ENCODE assay signal across 7 mouse cellular contexts in the genomic region with DNA sequence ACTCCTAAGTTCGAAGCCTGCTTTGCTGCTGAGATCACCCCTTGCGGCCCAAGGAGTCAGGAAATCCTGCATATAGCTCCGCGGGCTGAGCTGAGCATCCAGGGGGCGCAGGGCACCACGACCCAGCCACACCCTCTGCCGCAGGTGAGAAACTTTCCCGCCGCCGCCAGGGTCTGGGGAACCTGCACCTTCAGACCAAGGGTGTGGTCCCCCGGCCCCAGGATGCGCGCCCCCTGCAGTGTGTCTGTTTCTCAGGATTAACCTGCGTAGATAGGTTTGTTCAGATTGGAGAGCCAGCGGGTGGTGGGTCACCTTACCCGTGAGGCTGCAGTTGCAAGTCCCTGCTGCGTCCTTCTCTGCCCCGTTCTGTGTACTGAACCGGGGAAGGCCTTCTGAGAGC. TPM values are rescaled to one million over a fixed set of nuclear protein-coding genes. Genes with fewer than 3 reads are reported as not detected.
DNase-seq lines count a peak whose midpoint lies in the region; ATAC-seq and TF ChIP-seq lines count a peak whose summit lies in the region.

No protein-coding gene starts in this region.

- peak overlapping the region; percentile 47 for H3K4me2 ChIP-seq in lung, postnatal 0 days (replicated peaks; ENCODE audit: low read depth, low read length)
- H3K4me2 ChIP-seq in forebrain, embryonic 13.5 days: peak overlapping the region; percentile 71
- peak overlapping the region; percentile 89 for H3K4me2 ChIP-seq in neural tube, embryonic 15.5 days

- H3K4me3 ChIP-seq in lung, postnatal 0 days (ENCODE audit: low read depth, low read length): peak overlapping the region; percentile 17
- peak overlapping the region; percentile 40 for H3K4me3 ChIP-seq in forebrain, embryonic 13.5 days
- peak overlapping the region; percentile 46 for H3K4me3 ChIP-seq in neural tube, embryonic 15.5 days (replicated peaks)

- 0 out of 2 replicates have a peak, but pooled peaks cover 12% of the 10 kb centered on the region for H3K27me3 ChIP-seq in lung, postnatal 0 days (replicated peaks; ENCODE audit: insufficient read depth, low read length)
- peaks cover 34% of the 10 kb centered on the region for H3K27me3 ChIP-seq in forebrain, embryonic 13.5 days
- H3K27me3 ChIP-seq in neural tube, embryonic 15.5 days (replicated peaks): peaks cover 29% of the 10 kb centered on the region

- no peak for TF ChIP-seq CTCF in lung, postnatal 0 days (IDR thresholded peaks at IDR 0.05)

- no peak overlapping the region for H3K27ac ChIP-seq in lung, postnatal 0 days (ENCODE audit: low read length)
- no peak overlapping the region for H3K27ac ChIP-seq in forebrain, embryonic 13.5 days
- H3K27ac ChIP-seq in neural tube, embryonic 15.5 days (replicated peaks): no peak overlapping the region

- ATAC-seq in lung, postnatal 0 days: no peak
- ATAC-seq in forebrain, embryonic 13.5 days: peak; percentile 44
- ATAC-seq in neural tube, embryonic 15.5 days (ENCODE audit: low FRiP score): peak; percentile 67

- H3K36me3 ChIP-seq in lung, postnatal 0 days (ENCODE audit: insufficient read depth, low read length): no peaks in the 10 kb centered on the region
- H3K36me3 ChIP-seq in forebrain, embryonic 13.5 days (ENCODE audit: poor library complexity, severe bottlenecking): no peaks in the 10 kb centered on the region
- no peaks in the 10 kb centered on the region for H3K36me3 ChIP-seq in neural tube, embryonic 15.5 days

- H3K9ac ChIP-seq in lung, postnatal 0 days (replicated peaks; ENCODE audit: low read depth): no peak overlapping the region
- H3K9ac ChIP-seq in forebrain, embryonic 13.5 days: peak overlapping the region; percentile 43
- H3K9ac ChIP-seq in neural tube, embryonic 15.5 days (replicated peaks): peak overlapping the region; percentile 40

- TF ChIP-seq EP300 in lung, postnatal 0 days (IDR thresholded peaks at IDR 0.05): no peak

- 6% methylated on average over 17 of the region's 19 CpGs for WGBS in lung, postnatal 0 days
- under 1% methylated on average over 19 of the region's 19 CpGs for WGBS in forebrain, embryonic 13.5 days
- 1% methylated on average over 19 of the region's 19 CpGs for WGBS in neural tube, embryonic 15.5 days

- no peak for DNase-seq in lung, postnatal 0 days (ENCODE audit: low spot score)
- no peak for DNase-seq in lung, postnatal 36 days
- peak; percentile 25 for DNase-seq in cerebellum, adult 9-11 months
- DNase-seq in kidney, postnatal 4 days: peak; percentile 13 to 29
- DNase-seq in layer of hippocampus, adult 9-11 months: no peak

- H3K4me1 ChIP-seq in lung, postnatal 0 days (ENCODE audit: insufficient read depth, low read depth, low read length): no peaks in the 10 kb centered on the region; the same call in 1 of the 2 replicates
- H3K4me1 ChIP-seq in forebrain, embryonic 13.5 days: peaks cover 12% of the 10 kb centered on the region
- H3K4me1 ChIP-seq in neural tube, embryonic 15.5 days: peaks cover 21% of the 10 kb centered on the region

- H3K9me3 ChIP-seq in lung, postnatal 0 days (ENCODE audit: low read length): no peaks in the 10 kb centered on the region
- H3K9me3 ChIP-seq in forebrain, embryonic 13.5 days (replicated peaks): no peaks in the 10 kb centered on the region
- no peaks in the 10 kb centered on the region for H3K9me3 ChIP-seq in neural tube, embryonic 15.5 days (replicated peaks)

RNA-seq across cellular contexts. Expression of gene Mrap2, which starts 0.4 kb away (rescaled TPM):
- polyA plus RNA-seq in lung, postnatal 0 days (2015; fragmentation: Nextera tagmentation; extraction: Ambion mirVana): not detected in 2 replicates
- polyA plus RNA-seq in forebrain, embryonic 13.5 days (2015; fragmentation: Nextera tagmentation; extraction: Ambion mirVana): 0.35 and 0.41 TPM in 2 replicates
- 3.2 and 3.8 TPM in 2 replicates for polyA plus RNA-seq in neural tube, embryonic 15.5 days (2015; fragmentation: Nextera tagmentation; extraction: Ambion mirVana)

Comparison
In these comparisons a context has a peak if more than half of its experiments do, and no peak if none do; other contexts are left out.
1. DNase-seq: peak in cerebellum, adult 9-11 months (single experiment) and kidney, postnatal 4 days (2 of 2); none in lung, postnatal 0 days (single experiment), lung, postnatal 36 days (single experiment) and layer of hippocampus, adult 9-11 months (single experiment).
2. Peak in every context shown above with its lines, with median percentiles within 50 percentile points of each other: H3K4me2 ChIP-seq and H3K4me3 ChIP-seq.